Mouse (Mus musculus) kidney, postnatal 14 days (tissue): ENCODE data around the gene Smtn.

ENCODE experiments used
- DNase-seq: peaks from one replicate; pipeline ENCODE4 v3.0.0; 2022; ENCODE audit warnings: mixed read lengths

The Smtn gene

DNA sequence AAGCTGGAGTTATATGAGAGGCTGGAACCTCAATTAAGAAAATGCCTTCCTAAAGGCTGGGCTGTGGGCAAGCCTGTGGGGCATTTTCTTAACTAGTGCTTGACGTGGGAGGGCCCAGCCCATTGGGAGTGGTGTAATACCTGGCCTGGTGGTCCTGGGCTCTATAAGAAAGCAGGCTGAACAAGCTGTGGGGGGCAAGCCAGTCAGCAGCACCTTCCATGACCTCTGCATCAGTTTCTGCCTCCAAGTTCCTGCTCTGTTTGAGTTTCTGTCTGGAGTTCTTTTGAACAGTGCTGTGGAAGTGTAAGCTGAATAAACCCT is 5.8 kb upstream of the Smtn start:
- no peak for DNase-seq

- DNase-seq = no peak
Observed at GRCm38 (mm10) chr11:3545531-3546241, 5.3 kb upstream of the Smtn start.

GRCm38 (mm10) chr11:3544409-3544808 is 4.0 kb upstream of the Smtn start:
- no peak for DNase-seq

GRCm38 (mm10) chr11:3543001-3543400 is 2.6 kb upstream of the Smtn start:
- DNase-seq = no peak

DNA sequence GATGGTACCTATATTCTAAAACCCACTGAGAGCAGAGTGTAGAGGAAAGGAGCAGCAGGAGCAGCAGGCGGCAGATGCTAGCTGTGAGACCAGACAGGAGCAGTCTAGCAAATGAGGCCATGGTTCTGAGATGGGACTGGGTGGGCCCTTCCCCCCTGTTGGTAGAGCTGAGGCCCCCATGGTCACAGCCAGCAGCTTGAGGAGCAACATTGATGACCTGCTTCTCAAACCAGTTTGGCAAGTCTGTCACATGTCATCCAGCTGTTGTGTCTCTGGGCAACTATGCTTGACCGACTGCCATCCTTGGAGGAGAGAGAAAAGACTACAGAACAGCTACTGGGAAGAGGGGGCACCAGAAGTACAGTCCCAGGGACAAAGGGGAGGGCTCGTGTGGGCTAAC is 1.5 kb upstream of the Smtn start:
- no peak for DNase-seq

GRCm38 (mm10) chr11:3539826-3540196 is 601 bp downstream of the Smtn start:
- no peak for DNase-seq

DNA sequence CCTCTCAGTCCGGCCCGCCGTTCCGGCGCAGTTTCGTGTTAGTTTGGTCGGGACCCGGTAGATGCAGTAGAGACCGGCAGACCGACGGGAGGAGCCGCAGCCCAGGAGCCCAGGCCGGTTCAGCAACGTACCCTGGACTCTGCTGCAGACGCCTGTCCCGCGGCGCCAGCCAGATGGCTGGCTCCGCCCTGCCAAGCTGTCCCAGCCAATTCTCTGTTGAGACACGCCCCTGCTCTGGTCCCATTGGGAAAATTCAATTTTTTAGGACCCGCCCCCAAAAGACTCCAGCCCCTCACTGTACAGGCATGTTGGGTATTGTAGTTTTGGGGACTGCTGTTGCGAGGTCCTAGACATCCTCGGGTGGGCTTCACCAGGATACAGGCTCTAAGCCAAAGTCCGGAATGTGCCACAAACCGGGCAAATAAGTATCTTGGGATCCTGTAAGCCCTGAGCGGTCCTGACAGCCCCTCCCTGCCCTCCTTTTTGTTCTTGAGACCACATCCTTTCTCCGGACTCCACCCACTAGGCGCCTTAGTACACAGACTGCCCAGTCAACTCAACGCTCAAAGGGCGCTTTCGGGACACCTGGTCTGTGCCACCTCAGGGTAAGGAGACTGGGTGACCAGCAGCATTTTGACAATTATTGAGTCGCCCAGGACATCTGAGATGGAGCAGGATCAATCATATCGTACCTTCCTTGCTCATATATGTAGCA is 1.1 kb downstream of the Smtn start:
- DNase-seq = peak; percentile 98

DNA sequence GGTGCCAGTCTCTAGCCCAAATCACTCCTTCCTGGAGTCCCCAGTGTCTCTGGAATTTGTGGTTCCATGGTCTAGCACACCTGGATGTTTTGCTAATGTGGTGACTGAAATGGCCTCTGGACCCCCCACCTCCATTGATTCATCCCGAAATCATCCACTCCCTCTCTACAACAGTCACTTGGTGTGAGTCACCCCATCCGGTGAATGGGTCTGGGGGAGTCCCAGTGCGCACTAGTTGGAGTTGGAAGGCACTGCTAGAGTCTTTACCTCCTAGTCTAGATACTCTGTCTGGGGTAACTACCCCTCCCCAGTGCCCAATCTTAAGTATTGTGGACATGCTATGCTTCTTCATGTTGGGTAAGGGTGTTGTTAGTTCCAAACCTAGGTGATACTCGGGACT is 2.1 kb downstream of the Smtn start:
- no peak for DNase-seq

GRCm38 (mm10) chr11:3537711-3538110 is 2.7 kb downstream of the Smtn start:
- DNase-seq = no peak

- DNase-seq = peak; percentile 92
Observed at GRCm38 (mm10) chr11:3536745-3537333, 3.6 kb downstream of the Smtn start.

GRCm38 (mm10) chr11:3536082-3536481 is 4.3 kb downstream of the Smtn start:
- no peak for DNase-seq

- peak; percentile 98 for DNase-seq
Observed at GRCm38 (mm10) chr11:3535406-3535986, 4.9 kb downstream of the Smtn start.

- no peak for DNase-seq
Observed at GRCm38 (mm10) chr11:3534956-3535355, 5.5 kb downstream of the Smtn start.

DNA sequence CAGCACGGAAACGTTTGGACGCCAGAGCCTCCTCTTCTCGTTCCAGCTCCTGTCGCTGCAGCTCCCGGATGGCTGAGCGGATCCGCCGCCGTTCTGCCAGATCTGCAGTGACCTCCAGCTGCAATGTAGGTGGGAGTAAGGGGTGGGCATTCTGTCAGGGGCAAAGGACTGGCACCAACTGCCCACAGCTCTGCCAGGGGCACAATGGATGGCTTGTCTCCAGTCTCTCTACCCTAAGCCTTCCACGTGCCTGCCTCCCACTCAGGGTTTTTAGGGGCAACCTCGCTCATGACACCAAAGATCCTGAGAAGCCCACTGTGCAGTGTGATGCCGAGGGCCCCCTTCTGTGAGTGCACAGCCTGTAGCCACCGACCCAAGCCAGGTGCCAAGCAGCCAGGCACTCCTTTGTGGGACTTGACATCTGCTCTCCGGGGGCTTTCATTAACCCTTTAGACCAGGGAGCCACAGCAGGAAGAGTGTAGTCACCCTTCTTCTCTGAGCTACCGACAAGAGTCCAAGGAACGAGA is 6.9 kb downstream of the Smtn start:
- no peak for DNase-seq

DNA sequence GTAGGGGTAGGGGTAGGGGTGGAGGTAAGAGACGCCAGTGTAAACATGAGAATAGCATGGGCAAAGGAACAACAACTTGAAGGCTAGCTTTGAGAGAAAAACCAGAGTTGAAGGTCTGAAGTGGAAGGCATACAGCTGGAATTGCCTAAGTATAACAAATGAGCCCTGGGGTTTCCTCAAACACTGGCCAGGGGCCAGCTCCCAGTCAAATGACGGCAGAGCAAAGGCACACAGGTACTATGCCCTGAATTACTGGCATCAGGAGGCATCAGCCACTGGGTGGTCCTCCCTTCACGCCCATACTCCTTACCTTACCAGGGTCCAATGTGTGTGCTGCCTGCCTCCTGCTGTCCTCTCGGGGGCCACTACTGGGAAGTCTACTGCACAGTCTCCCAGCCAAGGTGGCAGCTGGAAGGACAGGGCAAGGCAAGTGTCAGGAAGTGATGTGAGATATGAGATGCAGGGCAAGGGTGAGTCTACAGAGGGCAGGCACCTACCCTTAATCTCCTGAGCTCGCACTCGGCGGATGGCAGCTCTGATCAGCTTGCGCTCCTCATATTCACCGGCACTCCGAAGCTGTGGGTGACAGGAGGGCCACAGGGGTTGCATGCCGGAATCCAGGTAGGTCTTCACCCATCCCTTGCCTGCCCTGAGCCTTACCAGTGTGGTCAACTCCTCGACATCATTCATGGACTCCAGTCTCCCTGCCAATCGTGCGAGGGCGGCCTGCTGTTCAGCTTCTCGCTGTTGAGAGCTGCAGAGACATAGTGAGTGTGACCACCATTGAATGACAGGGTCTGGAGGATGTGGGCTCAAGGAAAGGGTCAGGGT is 8.1 kb downstream of the Smtn start:
- DNase-seq = no peak

DNA sequence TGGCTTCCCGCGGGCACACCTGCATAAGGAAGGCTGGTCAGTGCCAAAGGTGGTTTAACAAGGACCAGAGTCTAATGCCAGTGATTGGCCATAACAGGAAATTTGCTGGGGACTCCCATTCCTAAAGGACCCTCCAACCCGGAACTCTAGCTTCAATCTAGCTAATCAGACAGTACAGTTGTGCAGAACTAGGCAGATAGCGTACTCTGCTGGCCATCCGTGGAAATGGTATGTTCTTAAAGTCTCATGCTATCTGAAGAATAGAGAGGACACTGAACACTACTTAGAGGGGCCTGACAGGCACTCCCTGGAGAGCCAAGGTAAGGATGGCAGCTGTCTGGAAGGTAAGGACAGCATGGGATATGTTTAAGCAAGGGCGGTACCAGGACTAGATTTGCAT is 8.8 kb downstream of the Smtn start:
- DNase-seq = no peak

GRCm38 (mm10) chr11:3530731-3531130 is 9.7 kb downstream of the Smtn start:
- DNase-seq = no peak

DNA sequence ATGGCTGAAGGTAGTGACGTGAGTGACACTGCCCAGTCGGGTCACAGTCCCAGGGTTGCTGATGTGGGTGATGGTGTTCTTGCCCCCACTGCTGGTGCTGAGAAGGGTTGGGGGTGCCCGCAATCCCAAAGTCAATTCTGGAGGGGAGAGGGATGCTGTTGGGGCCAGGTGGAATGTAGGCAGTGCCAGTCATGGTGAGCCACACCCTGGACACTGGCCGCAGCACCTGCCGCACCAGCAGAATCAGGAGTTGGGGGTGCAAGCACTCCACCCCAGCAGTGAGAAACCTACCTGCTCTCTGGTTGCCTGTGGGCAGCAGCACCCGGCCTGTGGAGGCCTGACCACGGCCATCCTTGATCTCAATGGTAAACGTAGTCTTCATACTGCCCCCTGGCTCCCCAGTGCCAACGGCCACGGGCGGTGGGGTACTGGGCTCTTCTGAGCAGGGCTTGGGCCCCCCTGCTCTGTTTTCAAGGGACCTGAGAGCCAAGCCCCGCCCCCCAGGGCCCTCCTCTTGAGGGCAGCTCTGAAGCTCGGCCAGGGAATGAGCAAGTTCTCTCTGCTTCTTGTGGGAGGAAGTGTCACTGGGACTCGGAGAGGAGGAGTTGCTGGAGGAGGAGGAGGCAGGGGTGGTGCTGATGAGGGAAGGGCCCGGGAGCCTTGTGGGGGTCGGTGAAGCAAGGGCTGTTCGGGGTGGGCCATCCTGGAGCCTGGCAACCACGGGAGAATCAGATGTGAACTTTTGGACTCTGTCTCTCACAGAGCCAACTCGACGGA is 10.7 kb downstream of the Smtn start:
- peak; percentile 57 for DNase-seq

DNA sequence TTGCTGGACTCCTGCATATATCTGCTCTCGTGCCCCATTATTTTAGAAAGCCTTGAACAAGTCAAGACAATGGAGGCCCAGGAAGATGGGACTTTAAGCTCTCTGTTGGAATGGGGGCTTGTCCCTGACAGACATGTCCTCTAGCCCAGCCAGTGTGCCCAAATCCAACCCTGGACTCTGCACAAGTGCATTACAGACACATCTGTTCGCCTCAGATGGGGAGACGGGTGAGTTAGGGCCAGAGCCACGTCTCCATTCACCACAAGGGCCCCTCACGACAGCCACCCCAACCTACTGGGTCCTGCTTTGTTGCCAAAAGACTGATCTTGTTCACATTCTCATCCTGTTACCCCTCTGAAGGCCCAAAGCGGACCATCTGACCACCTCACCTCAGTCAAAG is 12.2 kb downstream of the Smtn start:
- no peak for DNase-seq

GRCm38 (mm10) chr11:3527766-3528165 is 12.6 kb downstream of the Smtn start:
- DNase-seq = no peak

DNA sequence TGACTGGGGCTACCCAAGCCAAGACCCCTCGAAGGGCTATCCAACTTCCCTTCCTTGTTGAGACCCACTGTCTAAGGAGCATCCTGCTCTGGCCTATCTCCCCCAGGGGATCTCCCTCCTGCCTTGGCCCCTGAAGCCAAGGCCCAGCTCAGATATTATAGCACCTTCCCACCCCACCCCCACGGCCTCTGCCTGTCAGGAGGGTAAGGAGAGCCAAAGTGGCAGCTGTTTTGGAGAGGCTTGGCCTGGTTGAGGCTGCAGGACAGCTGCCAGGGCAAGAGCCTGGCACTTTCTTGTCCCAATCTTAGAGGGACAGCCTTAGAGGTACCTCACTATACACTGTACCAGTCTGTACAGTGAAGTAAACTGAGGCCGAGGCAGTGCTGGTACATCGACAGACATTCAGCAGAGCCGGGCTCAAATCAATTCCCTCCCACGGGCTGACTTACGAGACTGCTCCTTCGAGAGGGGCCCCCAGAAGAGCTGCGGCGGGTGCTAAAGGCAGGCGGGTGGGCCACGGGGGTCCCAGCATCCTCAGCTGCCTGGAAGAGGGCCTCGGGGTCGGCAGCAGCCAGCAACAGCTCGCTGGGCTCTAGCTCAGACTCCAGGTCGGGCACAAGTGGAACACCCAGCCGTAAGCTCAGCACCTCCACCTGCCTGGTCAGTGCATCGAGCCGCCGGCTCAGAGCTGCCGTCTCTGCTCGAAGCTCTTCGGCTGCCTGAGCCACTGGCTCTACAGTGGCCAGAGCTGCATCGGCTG is 13.3 kb downstream of the Smtn start:
- DNase-seq = no peak
